Mouse (Mus musculus): Measurements from ENCODE around the gene Dlat.

GRCm38 (mm10) chr9:50693631-50694030, 34.1 kb upstream of the Dlat start:
- no peak for TF ChIP-seq CTCF (IDR thresholded peaks at IDR 0.05; ENCODE audit: control insufficient read depth, insufficient read depth, insufficient read length)
- TF ChIP-seq CEBPB (IDR thresholded peaks at IDR 0.05; ENCODE audit: low read depth): no peak
- TF ChIP-seq MAX (IDR thresholded peaks at IDR 0.05): no peak
- no peak for TF ChIP-seq MYOD1 (IDR thresholded peaks at IDR 0.05; ENCODE audit: control insufficient read depth, insufficient read length, low read depth)
- no peak for TF ChIP-seq MYOG (IDR thresholded peaks at IDR 0.05; ENCODE audit: control insufficient read depth, extremely low read depth, insufficient read length)
- no peak for TF ChIP-seq USF1 (IDR thresholded peaks at IDR 0.05; ENCODE audit: low read depth)
- no peak for TF ChIP-seq FOSL1 (IDR thresholded peaks at IDR 0.05; ENCODE audit: insufficient read depth, low read length, poor library complexity, severe bottlenecking)
